Mouse (Mus musculus) urinary bladder, postnatal 14 days (tissue): ENCODE data around the gene Atg9a.

Source experiments
- DNase-seq: peaks from one replicate; pipeline ENCODE4 v3.0.0; 2021; ENCODE audit warnings: low spot score

Gene Atg9a

DNA sequence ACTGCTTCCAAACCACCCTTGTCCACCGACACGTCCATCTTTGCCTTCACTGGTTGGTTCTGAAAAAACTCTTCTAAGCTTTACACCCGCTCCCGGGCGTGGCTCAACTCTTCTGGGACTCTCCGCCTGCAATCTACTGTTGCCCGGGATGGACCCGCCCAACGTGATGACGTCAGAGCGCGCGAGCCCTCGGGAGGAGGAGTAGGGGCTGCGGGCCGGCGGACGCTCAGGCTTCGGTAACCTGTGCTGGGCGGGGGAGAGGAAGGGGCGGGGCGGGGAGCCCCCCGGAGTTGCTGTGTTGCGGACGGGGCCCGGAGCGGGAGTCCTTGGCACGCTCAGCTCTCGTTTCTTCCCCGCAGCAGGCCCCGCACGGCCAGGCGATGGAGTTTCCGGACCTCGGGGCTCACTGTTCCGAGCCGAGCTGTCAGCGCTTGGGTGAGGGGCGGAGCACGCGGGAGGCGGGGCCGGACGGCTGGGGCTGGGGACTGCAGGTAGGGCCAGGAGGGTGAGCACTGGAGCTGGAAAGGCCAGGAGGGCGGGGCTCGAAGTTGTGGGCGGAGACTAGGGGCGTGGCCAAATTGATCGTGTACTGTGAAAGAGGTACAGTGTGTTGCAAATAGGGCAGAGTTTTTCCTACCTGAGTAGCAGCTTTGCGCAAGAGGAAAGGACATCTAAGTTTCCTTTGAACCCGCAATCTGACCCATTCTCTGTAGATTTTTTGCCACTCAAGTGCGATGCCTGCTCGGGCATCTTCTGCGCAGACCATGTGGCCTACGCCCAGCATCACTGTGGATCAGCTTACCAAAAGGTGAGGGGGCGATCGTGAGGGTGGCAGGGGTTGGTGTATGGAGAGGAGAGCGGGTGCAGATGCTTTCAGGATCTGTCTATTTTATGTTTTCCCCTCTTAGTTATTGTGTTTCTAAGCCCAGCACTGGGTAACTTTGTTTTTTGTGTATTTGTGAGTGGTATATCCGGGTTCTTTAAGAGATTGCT lies 23.2 kb downstream of the Atg9a start, which contains the start of gene Zfand2b:
Zfand2b (plus strand) TSS at position 175 of the 993 bp plus-strand sequence.
- DNase-seq, result peak; percentile 99

GRCm38 (mm10) chr1:75168093-75168471 lies 23.9 kb downstream of the Atg9a start:
- DNase-seq, result no peak

DNA sequence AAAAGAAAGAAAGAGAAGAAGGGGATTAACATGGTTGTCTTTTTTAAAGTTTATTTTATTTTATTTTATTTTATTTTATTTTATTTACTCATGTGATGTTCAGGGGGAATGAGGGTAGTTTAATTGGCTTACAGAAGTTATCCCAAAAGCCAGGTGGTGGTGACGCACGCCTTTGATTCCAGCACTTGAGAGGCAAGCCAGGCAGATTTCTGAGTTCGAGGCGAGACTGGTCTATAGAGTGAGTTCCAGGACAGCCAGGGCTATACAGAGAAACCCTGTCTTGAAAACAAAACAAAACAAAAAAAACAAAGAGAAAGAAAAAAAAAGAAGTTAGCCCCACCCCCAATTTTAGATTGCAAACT lies 31.8 kb downstream of the Atg9a start:
- DNase-seq, result no peak

GRCm38 (mm10) chr1:75159540-75160255 lies 32.3 kb downstream of the Atg9a start:
- DNase-seq, result no peak

GRCm38 (mm10) chr1:75158990-75159389 lies 33.0 kb downstream of the Atg9a start:
- DNase-seq, result no peak

- no peak for DNase-seq
Measured at GRCm38 (mm10) chr1:75155837-75156236, 36.2 kb downstream of the Atg9a start.

DNA sequence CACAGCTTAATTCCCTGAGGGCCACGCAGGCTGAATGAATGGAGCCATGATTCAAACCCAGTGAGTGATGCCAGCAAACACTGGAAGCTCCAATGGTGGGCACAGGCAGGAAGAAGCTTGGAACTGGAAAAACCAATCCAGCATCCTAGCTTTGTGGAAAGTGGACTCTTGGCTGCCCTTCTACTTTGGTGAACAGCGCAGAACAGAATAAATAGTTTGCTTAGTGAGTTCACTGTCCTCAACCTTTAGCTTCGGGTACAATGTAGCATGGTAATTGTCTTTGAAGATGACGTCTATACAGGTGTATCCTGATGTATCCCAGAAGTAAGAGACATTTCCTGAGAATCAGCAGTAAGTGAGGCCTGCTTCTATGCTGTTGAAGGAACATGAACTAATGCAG lies 43.3 kb downstream of the Atg9a start:
- DNase-seq, result no peak

- DNase-seq, result no peak
Measured at GRCm38 (mm10) chr1:75147411-75148135, 44.4 kb downstream of the Atg9a start.

DNA sequence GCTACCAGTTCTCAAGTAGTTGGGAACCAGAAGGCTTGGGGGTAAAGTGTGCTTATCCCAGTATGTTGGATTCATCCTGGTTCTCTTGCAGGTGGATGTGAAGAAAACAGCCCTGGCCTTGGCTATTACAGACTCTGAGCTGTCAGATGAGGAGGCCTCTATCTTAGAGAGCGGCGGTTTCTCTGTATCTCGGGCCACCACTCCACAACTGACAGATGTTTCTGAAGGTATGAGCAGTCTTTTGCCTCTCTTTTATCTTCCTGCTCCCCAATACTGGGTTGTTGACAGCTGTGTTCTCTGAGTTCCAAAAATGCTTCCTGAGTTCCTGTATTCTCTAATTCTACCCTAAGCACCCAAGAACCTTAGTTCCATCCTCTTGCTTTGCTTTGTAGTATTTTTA lies 46.4 kb downstream of the Atg9a start:
- DNase-seq, result no peak

DNA sequence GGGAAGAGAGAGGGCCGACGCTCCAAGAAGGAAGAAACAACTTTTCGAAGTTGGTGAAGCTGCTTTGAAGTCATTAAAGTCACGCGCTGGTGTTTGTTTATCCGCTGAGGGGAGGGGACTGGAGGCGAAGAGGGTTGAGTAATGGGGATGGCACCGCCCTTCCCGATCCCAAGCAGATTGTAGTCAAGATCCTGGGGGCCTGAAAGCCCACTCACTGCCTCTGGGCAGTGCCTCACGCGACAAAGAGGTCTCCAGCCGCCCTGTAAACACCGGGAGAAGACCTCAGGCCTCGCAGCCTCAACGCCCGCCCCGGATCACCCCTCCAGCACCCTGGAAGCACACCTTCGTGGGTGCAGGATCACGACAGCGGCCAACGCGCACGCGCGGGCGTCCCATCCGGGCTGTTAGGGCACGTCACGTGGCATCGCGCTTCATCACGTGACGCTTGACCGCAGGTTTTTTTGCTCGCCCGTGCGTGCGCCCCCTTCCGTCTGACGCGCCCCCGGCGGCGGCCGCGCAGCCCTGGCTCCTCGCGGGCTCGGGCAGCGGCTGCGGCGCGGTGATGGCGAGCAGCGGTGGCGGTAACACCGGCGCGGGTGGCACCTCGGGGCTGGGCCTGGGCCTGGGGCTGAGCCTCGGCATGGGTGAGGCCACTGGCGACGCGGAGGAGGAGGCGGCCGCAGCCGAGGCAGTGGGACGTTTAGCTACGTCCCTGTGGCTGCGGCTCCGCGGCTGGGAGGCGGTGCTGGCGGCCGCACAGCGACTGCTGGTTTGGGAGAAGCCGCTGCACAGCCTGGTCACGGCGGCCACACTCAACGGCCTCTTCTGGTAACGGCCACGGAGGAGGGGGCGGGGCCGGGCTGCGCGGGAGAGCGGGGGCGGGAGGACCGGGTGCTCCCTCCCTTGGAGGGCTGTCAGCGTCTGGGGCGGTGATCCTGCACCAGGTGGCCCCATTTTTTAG lies 49.4 kb downstream of the Atg9a start, which contains the start of the genes Cnppd1 and Retreg2:
Cnppd1 (minus strand) TSS at position 411 of the 961 bp plus-strand sequence.
Retreg2 (plus strand) TSS at position 478 of the 961 bp plus-strand sequence.
- DNase-seq, result peak; percentile 96

- peak; percentile 75 for DNase-seq
Measured at GRCm38 (mm10) chr1:75141486-75142190, 50.4 kb downstream of the Atg9a start.

DNA sequence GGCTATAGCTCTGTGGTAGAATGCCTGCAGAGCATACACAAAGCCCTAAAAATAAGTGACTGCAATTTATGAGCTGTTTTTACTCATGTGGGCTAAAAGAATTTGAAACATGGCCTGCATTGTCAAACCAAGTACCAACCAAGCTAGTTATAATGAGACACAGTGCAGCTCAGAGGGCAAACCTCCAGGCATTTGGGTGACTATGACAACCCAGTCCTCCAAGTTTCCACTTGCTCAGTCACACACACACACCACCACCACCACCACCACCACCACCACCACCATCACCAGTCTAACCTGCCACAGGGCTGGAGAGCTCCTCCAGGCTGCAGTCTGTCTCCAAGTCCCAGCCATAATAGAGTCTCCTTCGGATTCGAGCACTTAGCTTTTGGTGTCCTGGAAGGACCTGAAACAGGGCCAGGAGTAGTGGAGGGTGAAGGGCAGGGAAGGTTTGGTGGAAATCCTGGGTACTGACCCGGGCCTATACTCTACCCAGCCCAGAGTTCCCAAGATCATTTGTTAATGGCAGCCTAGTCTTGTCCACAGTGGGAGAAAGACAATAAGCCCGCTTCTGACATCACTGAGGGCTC lies 51.3 kb downstream of the Atg9a start:
- DNase-seq, result no peak

DNA sequence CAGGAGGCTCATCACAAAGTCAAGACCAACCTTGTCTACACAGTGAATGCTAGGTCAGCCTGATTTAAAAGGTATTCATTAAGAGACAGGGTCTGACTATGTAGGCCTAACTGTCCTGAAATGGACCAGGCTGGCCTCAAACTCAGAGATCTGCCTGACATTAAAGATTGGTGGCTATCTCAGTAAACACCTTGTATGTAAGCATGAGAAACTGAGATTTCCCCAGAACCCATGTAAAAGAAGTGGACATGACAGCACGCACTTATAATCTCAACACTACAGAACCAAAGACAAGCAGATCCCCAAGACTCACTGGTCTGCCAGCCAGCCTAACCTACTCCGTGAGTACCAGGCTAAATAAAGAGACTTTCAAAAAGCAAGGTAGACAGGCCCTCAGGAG lies 53.5 kb downstream of the Atg9a start:
- no peak for DNase-seq

- no peak for DNase-seq
Measured at GRCm38 (mm10) chr1:75136730-75137129, 55.3 kb downstream of the Atg9a start.

DNA sequence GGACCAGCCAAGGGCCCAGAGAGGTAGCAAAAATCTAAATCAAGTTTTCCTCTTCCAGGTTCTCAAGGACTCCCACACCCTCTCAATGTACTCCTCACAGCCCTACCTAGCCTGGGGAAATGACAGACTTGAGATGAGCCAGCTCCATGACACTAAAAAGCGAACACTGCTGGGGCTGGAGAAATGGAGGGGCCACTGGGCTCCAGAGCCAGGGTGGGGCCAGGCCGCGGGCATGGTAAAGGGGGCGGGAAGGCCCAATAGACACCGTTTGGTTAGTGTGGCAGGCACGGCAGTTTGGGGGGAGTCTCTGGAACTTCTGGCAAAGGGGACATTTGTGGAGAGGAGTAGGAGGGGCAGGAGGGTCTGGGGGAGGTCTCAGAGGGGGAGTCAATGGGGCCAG lies 55.7 kb downstream of the Atg9a start:
- DNase-seq, result no peak

- DNase-seq, result no peak
Measured at GRCm38 (mm10) chr1:75133421-75134207, 58.4 kb downstream of the Atg9a start, which contains the start of gene Slc23a3. TSS of gene Slc23a3 (minus strand) at chr1:75133890.
